Mouse (Mus musculus) lung, embryonic 14.5 days (tissue): ENCODE measurements around the gene Grin2a. TPM values are rescaled to one million over a fixed set of nuclear protein-coding genes. Genes with fewer than 3 reads are reported as not detected.

ENCODE experiments used
- ATAC-seq: fragments of 200-750 bp; cut with Nextera tagmentation; 2 replicates; pipeline ENCODE4 v1.8.0; 2017; ENCODE audit warnings: mild to moderate bottlenecking, moderate TSS enrichment, moderate library complexity; ENCODE audit not compliant: insufficient read depth
- DNase-seq: peaks from one replicate; pipeline ENCODE4 v3.0.0-alpha.2; 2015
- H3K27ac ChIP-seq: fragments of 300-500 bp; sonication (generic); 2 replicates; pipeline ENCODE4 v1.5.1; 2014; ENCODE audit warnings: low read depth, mild to moderate bottlenecking, moderate library complexity
- H3K27me3 ChIP-seq: fragments of 300-500 bp; sonication (generic); 2 replicates; pipeline ENCODE4 v1.6.1; 2014; ENCODE audit warnings: low read length, control low read depth; ENCODE audit not compliant: insufficient read depth
- H3K36me3 ChIP-seq: fragments of 300-500 bp; sonication (generic); 2 replicates; pipeline ENCODE4 v1.6.1; 2014; ENCODE audit warnings: control low read depth; ENCODE audit not compliant: insufficient read depth
- H3K4me1 ChIP-seq: fragments of 300-500 bp; sonication (generic); 2 replicates; pipeline ENCODE4 v1.6.1; 2014; ENCODE audit warnings: antibody characterized with exemption, control low read depth; ENCODE audit not compliant: insufficient read depth
- H3K4me2 ChIP-seq: fragments of 300-500 bp; sonication (generic); 2 replicates; pipeline ENCODE4 v1.6.1; 2014; ENCODE audit warnings: mild to moderate bottlenecking
- H3K4me3 ChIP-seq: fragments of 300-500 bp; sonication (generic); 2 replicates; pipeline ENCODE4 v1.5.1; 2014; ENCODE audit warnings: low read depth, low read length
- H3K9ac ChIP-seq: fragments of 300-500 bp; sonication (generic); 2 replicates; pipeline ENCODE4 v1.6.1; 2014
- H3K9me3 ChIP-seq: fragments of 300-500 bp; sonication (generic); 2 replicates; pipeline ENCODE4 v1.6.1; 2016; ENCODE audit warnings: low read depth, low read length, control low read depth
- CTCF ChIP-seq: IDR thresholded peaks from 2 replicates; pipeline ENCODE4 v1.5.1; 2016; ENCODE audit warnings: antibody characterized with exemption, low read depth
- WGBS: fragments of 180-500 bp; shearing (Covaris S2); extraction: QIAGEN DNeasy Blood & Tissue Kit; methylation state at CpG from one replicate; pipeline ENCODE4 v1.1.7; 2014; 5-methylcytosine and 5-hydroxymethylcytosine counted together
- polyA plus RNA-seq: library from polyadenylated mRNA; unstranded; fragments of >200 nt; fragmentation: Nextera tagmentation; extraction: Ambion mirVana; gene quantifications from 2 replicates; pipeline ENCODE4 v1.2.1, GENCODE M21; 2014

The Grin2a gene
- polyA plus RNA-seq, 1 experiment from 2014 or later, result 0.01 TPM

DNA sequence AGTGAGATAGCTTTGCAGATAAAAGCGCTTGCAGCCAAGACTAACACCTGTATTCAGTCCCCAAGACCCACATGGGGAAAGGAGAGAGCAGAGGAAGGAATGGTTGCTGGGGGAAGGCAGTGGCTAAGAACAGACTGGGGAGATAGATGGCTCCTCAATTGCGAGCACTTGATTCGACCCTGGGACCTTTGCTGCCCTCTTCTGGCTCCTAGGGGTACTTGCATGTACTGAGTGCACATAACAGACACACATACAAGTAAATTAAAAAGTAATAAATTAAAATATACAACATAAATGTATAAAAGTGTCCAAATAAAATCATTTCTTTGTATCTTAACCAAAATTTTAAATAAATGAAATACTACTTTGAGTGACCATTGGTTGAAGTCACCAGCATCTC is 129.7 kb downstream of the Grin2a start:
- Histone ChIP-seq H3K36me3 (no peaks in the 10 kb centered on the region), H3K9me3 (no peaks in the 10 kb centered on the region), H3K4me3 (no peak overlapping the region), H3K4me1 (no peaks in the 10 kb centered on the region), H3K27ac (no peak overlapping the region), H3K4me2 (no peak overlapping the region), H3K27me3 (no peaks in the 10 kb centered on the region), H3K9ac (no peak overlapping the region)
- ATAC-seq (no peak), DNase-seq (no peak)
- 76% methylated on average over 3 of the region's 3 CpGs for WGBS
- TF ChIP-seq CTCF, result 0 out of 2 replicates have a peak, but pooled peaks have one; percentile 17

DNA sequence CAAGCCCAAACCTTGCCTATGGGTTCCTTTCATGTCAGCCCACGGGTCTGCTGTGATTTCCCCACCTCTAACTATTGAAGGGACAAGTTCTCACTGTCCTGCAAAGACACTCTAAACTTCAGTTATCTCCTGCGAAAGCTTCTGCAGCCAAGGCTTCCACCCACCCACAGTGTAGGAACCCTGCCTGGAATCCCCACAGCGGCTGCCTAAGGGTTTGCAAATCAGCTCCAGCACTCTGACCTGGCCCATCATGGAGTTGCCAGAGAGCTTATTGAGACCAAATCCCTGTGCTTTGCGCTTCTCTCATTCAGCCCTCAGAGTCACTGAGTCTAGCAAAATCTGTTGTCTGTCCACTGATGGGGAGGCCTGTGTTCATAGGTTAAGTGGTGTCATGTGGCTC is 130.3 kb downstream of the Grin2a start:
- Histone ChIP-seq H3K9me3 (no peaks in the 10 kb centered on the region), H3K4me2 (no peak overlapping the region), H3K4me1 (no peaks in the 10 kb centered on the region), H3K4me3 (no peak overlapping the region), H3K27me3 (no peaks in the 10 kb centered on the region), H3K36me3 (no peaks in the 10 kb centered on the region), H3K27ac (no peak overlapping the region), H3K9ac (no peak overlapping the region)
- ATAC-seq (no peak), DNase-seq (no peak)
- TF ChIP-seq CTCF, result no peak
- 71% methylated on average over 4 of the region's 4 CpGs for WGBS

DNA sequence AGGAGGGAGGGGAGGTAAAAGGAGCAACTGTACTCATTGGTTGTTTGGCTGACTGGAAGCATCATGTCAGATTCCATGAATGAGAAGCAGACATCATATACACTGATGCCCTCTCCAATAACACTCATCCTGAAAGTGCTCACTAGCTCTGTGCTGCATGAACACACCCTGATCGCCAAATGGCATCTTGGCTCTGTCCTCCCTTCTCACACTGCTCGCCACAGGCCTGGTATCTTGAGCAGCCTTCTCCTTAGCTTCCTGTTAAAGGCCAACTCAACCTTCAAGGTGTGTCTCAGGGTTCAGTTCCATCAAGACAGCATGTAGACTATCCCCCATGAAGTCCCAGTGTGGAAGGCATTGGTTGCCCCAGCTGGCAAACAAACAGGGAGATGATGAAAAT is 137.6 kb downstream of the Grin2a start:
- Histone ChIP-seq H3K36me3 (no peaks in the 10 kb centered on the region), H3K4me2 (no peak overlapping the region), H3K4me3 (no peak overlapping the region), H3K27ac (no peak overlapping the region), H3K27me3 (no peaks in the 10 kb centered on the region), H3K4me1 (no peaks in the 10 kb centered on the region), H3K9me3 (no peaks in the 10 kb centered on the region), H3K9ac (no peak overlapping the region)
- DNase-seq (no peak), ATAC-seq (no peak)
- no peak for TF ChIP-seq CTCF
- WGBS, result 66% methylated on average over 2 of the region's 2 CpGs

DNA sequence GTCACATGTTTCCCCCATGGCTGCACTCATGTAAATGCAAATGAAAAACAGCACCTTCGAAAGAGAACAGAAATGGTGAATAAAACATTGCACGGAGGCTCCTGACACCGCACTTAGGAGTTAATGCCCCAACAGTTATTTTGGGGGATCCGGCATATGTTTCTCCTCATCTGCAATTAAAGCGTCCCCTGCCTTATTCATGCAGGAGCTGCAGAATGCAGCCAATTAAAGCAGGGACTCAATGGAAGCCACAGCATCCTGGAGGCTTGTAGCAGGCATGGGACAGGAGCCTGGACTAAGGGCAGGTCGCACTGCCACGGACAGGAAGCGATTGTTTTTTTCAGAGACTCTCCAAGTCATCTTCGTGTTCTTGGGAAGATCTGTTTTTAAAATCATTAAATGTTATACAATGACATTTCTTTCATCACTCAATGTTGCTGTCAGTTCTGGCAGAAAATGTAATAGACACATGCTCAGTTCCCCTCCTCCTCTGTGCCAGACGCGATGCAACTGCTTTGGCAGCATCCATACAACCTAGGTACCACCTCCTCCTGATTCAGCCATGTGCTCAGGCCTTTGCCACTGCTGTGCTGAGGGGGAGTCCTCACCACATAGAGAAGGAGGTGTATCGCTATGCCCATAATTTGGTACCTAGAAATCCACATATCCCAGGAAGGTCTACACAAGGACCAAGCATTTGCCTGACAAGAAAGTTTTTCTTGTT is 143.9 kb downstream of the Grin2a start:
- no peaks in the 10 kb centered on the region for H3K9me3 ChIP-seq
- no peak overlapping the region for H3K4me3 ChIP-seq
- no peak for ATAC-seq
- 82% methylated on average over 12 of the region's 12 CpGs for WGBS
- no peak overlapping the region for H3K4me2 ChIP-seq
- no peaks in the 10 kb centered on the region for H3K4me1 ChIP-seq
- no peaks in the 10 kb centered on the region for H3K27me3 ChIP-seq
- no peak for TF ChIP-seq CTCF
- H3K27ac ChIP-seq, result no peak overlapping the region
- no peak overlapping the region for H3K9ac ChIP-seq
- DNase-seq, result no peak
- no peaks in the 10 kb centered on the region for H3K36me3 ChIP-seq

DNA sequence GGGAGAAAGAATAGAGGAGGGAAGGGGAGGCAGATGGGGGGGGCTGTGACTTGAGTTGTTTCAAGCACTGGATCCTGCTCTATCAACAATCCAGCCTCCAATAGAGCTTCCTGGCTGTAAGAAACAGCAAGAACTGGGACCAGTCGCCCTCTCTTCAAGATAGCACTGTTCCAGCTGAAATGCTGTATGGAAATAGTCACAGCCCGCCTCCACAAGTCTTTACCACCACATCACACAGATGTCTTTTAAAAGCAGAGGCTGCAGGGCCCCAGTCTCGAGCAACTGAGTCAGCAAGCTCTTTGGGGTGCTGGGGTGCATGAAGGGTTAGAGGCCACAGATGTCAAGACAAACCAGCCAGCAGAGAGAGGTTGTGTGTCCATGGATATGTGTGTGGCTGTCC is 153.9 kb downstream of the Grin2a start:
- ATAC-seq (no peak), DNase-seq (no peak)
- no peaks in the 10 kb centered on the region for H3K27me3 ChIP-seq
- no peak overlapping the region for H3K4me3 ChIP-seq
- H3K9me3 ChIP-seq, result no peaks in the 10 kb centered on the region
- no peak overlapping the region for H3K4me2 ChIP-seq
- H3K27ac ChIP-seq, result no peak overlapping the region
- 49% methylated on average over 3 of the region's 3 CpGs for WGBS
- TF ChIP-seq CTCF, result no peak
- no peaks in the 10 kb centered on the region for H3K4me1 ChIP-seq
- no peaks in the 10 kb centered on the region for H3K36me3 ChIP-seq
- H3K9ac ChIP-seq, result no peak overlapping the region

DNA sequence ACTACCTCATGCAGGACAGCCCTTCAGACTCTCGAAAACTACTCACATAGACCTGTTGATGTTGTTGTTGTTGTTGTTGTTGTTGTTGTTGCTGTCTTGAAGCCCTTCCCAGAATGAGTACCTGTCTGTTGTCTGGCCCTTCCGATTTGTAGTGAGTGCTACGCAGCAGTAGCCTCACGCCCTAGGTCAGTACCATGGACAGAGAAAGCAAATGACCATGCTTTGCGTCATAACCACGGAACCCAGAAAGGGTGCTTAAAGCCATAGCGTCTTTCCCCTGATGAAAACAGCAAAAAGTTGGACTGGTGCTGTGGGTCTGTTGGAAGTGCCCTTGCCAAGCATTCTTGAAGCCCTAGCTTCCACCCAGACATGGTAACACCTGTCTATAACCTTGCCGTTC is 158.8 kb downstream of the Grin2a start:
- Histone ChIP-seq H3K9me3 (no peaks in the 10 kb centered on the region), H3K36me3 (no peaks in the 10 kb centered on the region), H3K27me3 (no peaks in the 10 kb centered on the region), H3K27ac (no peak overlapping the region), H3K9ac (no peak overlapping the region), H3K4me1 (no peaks in the 10 kb centered on the region), H3K4me2 (no peak overlapping the region), H3K4me3 (no peak overlapping the region)
- WGBS, result 36% methylated on average over 8 of the region's 8 CpGs
- no peak for TF ChIP-seq CTCF
- DNase-seq, result peak; percentile 79
- ATAC-seq, result no peak

DNA sequence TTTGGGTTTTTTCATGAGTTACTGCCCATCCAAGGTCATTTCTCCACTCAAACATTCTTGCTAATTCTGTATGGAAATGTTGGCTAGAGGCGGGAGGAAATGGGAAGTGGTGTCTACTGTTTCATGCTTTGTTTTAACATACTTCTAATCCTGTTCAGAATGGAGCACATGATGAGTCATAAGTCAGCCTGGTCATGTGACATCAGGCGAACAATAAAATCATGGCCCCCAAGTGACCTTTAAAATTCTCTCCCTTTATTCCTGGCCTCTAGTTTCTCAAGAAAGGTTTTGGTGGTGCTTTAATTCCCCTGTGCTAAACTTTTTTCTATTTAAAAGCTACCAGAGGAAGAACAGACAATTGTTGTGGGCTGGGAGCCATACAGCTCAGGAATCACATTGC is 161.1 kb downstream of the Grin2a start:
- ATAC-seq, result no peak
- H3K27ac ChIP-seq, result no peak overlapping the region
- no peak overlapping the region for H3K4me2 ChIP-seq
- H3K4me1 ChIP-seq, result no peaks in the 10 kb centered on the region
- no peak overlapping the region for H3K4me3 ChIP-seq
- H3K36me3 ChIP-seq, result no peaks in the 10 kb centered on the region
- H3K9ac ChIP-seq, result no peak overlapping the region
- H3K27me3 ChIP-seq, result no peaks in the 10 kb centered on the region
- WGBS, result 74% methylated on average over 2 of the region's 2 CpGs
- no peak for TF ChIP-seq CTCF
- DNase-seq, result no peak
- H3K9me3 ChIP-seq, result no peaks in the 10 kb centered on the region
